19 mouse cellular contexts compared by ENCODE assay signal in genomic region chr2:134645752-134646151, GRCm38 (mm10). TPM values are rescaled to one million over a fixed set of nuclear protein-coding genes. Genes with fewer than 3 reads are reported as not detected.
DNase-seq lines count a peak whose midpoint lies in the region; ATAC-seq and TF ChIP-seq lines count a peak whose summit lies in the region.
"Had no signal": no experiment of that assay in that cellular context is flagged by ENCODE, and none has a peak within 500 bp of the region (broad histone marks: within the 10 kb centered on the region; RNA-seq: fewer than 3 reads in every experiment).

No protein-coding gene starts in this region.

- no peak overlapping the region for H3K4me3 ChIP-seq in heart, embryonic 15.5 days
- no peak overlapping the region for H3K4me3 ChIP-seq in midbrain, embryonic 14.5 days (replicated peaks; ENCODE audit: low read depth, low read length)
- H3K4me3 ChIP-seq in midbrain, embryonic 11.5 days (ENCODE audit: low read depth, low read length), result no peak overlapping the region
- H3K4me3 ChIP-seq in hindbrain, embryonic 16.5 days (ENCODE audit: low read length), result no peak overlapping the region
- no peak overlapping the region for H3K4me3 ChIP-seq in olfactory bulb, adult 2 months (ENCODE audit: insufficient read depth, low read depth, low read length)
- H3K4me3 ChIP-seq: embryonic facial prominence, embryonic 13.5 days; heart, adult 2 months; limb, embryonic 10.5 days had no signal

- no peaks in the 10 kb centered on the region for H3K9me3 ChIP-seq in heart, embryonic 15.5 days (replicated peaks)
- H3K9me3 ChIP-seq in midbrain, embryonic 14.5 days (ENCODE audit: control insufficient read depth, low read length), result no peaks in the 10 kb centered on the region
- H3K9me3 ChIP-seq in midbrain, embryonic 11.5 days (ENCODE audit: control insufficient read depth, low read length), result no peaks in the 10 kb centered on the region
- no peaks in the 10 kb centered on the region for H3K9me3 ChIP-seq in hindbrain, embryonic 16.5 days (ENCODE audit: control insufficient read depth, low read length)
- H3K9me3 ChIP-seq: embryonic facial prominence, embryonic 13.5 days; limb, embryonic 10.5 days had no signal

- ATAC-seq in heart, embryonic 15.5 days (replicated peaks; ENCODE audit: insufficient number of reproducible peaks, insufficient read depth, low FRiP score, low read depth), result no peak
- ATAC-seq in midbrain, embryonic 14.5 days (ENCODE audit: low FRiP score, low TSS enrichment), result no peak
- ATAC-seq in midbrain, embryonic 11.5 days (ENCODE audit: low FRiP score), result no peak
- ATAC-seq in hindbrain, embryonic 16.5 days, result no peak
- ATAC-seq: Patski had no signal

- DNase-seq in heart, adult 11 months, result no peak
- DNase-seq in midbrain, embryonic 14.5 days, result no peak
- DNase-seq in midbrain, embryonic 11.5 days (ENCODE audit: low spot score, missing footprints), result no peak
- DNase-seq in right cerebral cortex, adult 18-20 months, result no peak
- DNase-seq: adrenal gland, adult 8-10 months; cerebellum, adult 9-11 months; gastrocnemius, postnatal 14 days; heart, adult 2 months; kidney, adult 2 months; kidney, postnatal 10 days; lung, embryonic 14.5 days; lung, postnatal 36 days; thymus, postnatal 36 days had no signal

- no peaks in the 10 kb centered on the region for H3K36me3 ChIP-seq in heart, embryonic 15.5 days
- H3K36me3 ChIP-seq in midbrain, embryonic 14.5 days (ENCODE audit: control insufficient read depth, insufficient read depth, low read length), result no peaks in the 10 kb centered on the region
- no peaks in the 10 kb centered on the region for H3K36me3 ChIP-seq in midbrain, embryonic 11.5 days (ENCODE audit: control insufficient read depth, insufficient read depth, low read length)
- H3K36me3 ChIP-seq in hindbrain, embryonic 16.5 days (ENCODE audit: control insufficient read depth, insufficient read depth, low read length), result no peaks in the 10 kb centered on the region
- H3K36me3 ChIP-seq: embryonic facial prominence, embryonic 13.5 days; limb, embryonic 10.5 days had no signal

- TF ChIP-seq CTCF in olfactory bulb, adult 2 months (IDR thresholded peaks at IDR 0.05; ENCODE audit: insufficient read depth, low read depth, low read length), result no peak

- TF ChIP-seq POLR2A in olfactory bulb, adult 2 months (IDR thresholded peaks at IDR 0.05; ENCODE audit: insufficient read depth, low read depth, low read length), result no peak

- WGBS in heart, embryonic 15.5 days, result 44% methylated on average over 3 of the region's 3 CpGs
- 78% methylated on average over 3 of the region's 3 CpGs for WGBS in midbrain, embryonic 14.5 days
- WGBS in midbrain, embryonic 11.5 days, result 76% methylated on average over 3 of the region's 3 CpGs
- WGBS in hindbrain, embryonic 16.5 days, result 77% methylated on average over 3 of the region's 3 CpGs
- WGBS in olfactory bulb, adult 2 months, result 76% methylated on average over 3 of the region's 3 CpGs

- no peaks in the 10 kb centered on the region for H3K27me3 ChIP-seq in heart, embryonic 15.5 days
- H3K27me3 ChIP-seq in midbrain, embryonic 14.5 days (ENCODE audit: control insufficient read depth, insufficient read depth, low read length), result no peaks in the 10 kb centered on the region
- H3K27me3 ChIP-seq in midbrain, embryonic 11.5 days (ENCODE audit: control insufficient read depth, insufficient read depth, low read length), result no peaks in the 10 kb centered on the region
- no peaks in the 10 kb centered on the region for H3K27me3 ChIP-seq in hindbrain, embryonic 16.5 days (replicated peaks; ENCODE audit: control insufficient read depth, insufficient read depth, low read length)
- H3K27me3 ChIP-seq: embryonic facial prominence, embryonic 13.5 days had no signal

- 0 out of 2 replicates have a peak overlapping the region, but pooled peaks have one; percentile 12 for H3K27ac ChIP-seq in heart, embryonic 15.5 days
- peak overlapping the region; percentile 100 for H3K27ac ChIP-seq in midbrain, embryonic 14.5 days (replicated peaks; ENCODE audit: low read depth, low read length)
- no peak overlapping the region for H3K27ac ChIP-seq in midbrain, embryonic 11.5 days (ENCODE audit: low read depth, low read length)
- H3K27ac ChIP-seq in hindbrain, embryonic 16.5 days (ENCODE audit: low read depth, low read length), result peak overlapping the region; percentile 100
- peak overlapping the region; percentile 31; the same call in 1 of the 2 replicates for H3K27ac ChIP-seq in olfactory bulb, adult 2 months (ENCODE audit: insufficient read depth, low read depth, low read length)
- H3K27ac ChIP-seq: embryonic facial prominence, embryonic 13.5 days; heart, adult 2 months had no signal

- no peak overlapping the region for H3K9ac ChIP-seq in heart, embryonic 15.5 days
- H3K9ac ChIP-seq in midbrain, embryonic 14.5 days (replicated peaks; ENCODE audit: low read length), result no peak overlapping the region
- H3K9ac ChIP-seq in midbrain, embryonic 11.5 days (ENCODE audit: low read length), result no peak overlapping the region
- no peak overlapping the region; the same call in 1 of the 2 replicates for H3K9ac ChIP-seq in hindbrain, embryonic 16.5 days (ENCODE audit: low read depth, low read length)
- H3K9ac ChIP-seq: embryonic facial prominence, embryonic 13.5 days; lung, embryonic 14.5 days had no signal

- H3K4me2 ChIP-seq in heart, embryonic 15.5 days, result no peak overlapping the region
- H3K4me2 ChIP-seq in midbrain, embryonic 14.5 days (ENCODE audit: low read length), result no peak overlapping the region
- no peak overlapping the region for H3K4me2 ChIP-seq in midbrain, embryonic 11.5 days
- no peak overlapping the region for H3K4me2 ChIP-seq in hindbrain, embryonic 16.5 days (ENCODE audit: low read length)
- H3K4me2 ChIP-seq: embryonic facial prominence, embryonic 13.5 days; lung, embryonic 14.5 days had no signal

- H3K4me1 ChIP-seq in heart, embryonic 15.5 days (replicated peaks), result peaks cover 18% of the 10 kb centered on the region
- H3K4me1 ChIP-seq in midbrain, embryonic 14.5 days (ENCODE audit: control insufficient read depth, insufficient read depth, low read length), result peaks cover 28% of the 10 kb centered on the region
- H3K4me1 ChIP-seq in midbrain, embryonic 11.5 days (ENCODE audit: control insufficient read depth, insufficient read depth, low read length), result peaks cover 21% of the 10 kb centered on the region
- H3K4me1 ChIP-seq in hindbrain, embryonic 16.5 days (ENCODE audit: control insufficient read depth, insufficient read depth, low read depth, low read length), result peaks cover 21% of the 10 kb centered on the region
- H3K4me1 ChIP-seq in olfactory bulb, adult 2 months (ENCODE audit: control insufficient read depth, insufficient read depth, low read length), result no peaks in the 10 kb centered on the region

RNA-seq across cellular contexts. Expression of gene Tmx4, which starts 1.8 kb away (rescaled TPM):
- polyA plus RNA-seq in heart, embryonic 15.5 days (2015; fragmentation: Nextera tagmentation; extraction: Ambion mirVana), result 34.7 and 35.2 TPM in 2 replicates
- 103 and 149 TPM in 2 replicates for polyA plus RNA-seq in midbrain, embryonic 14.5 days (2014; fragmentation: Nextera tagmentation; extraction: Ambion mirVana)
- 48.9 and 56.3 TPM in 2 replicates for polyA plus RNA-seq in midbrain, embryonic 11.5 days (2014; fragmentation: Nextera tagmentation; extraction: Ambion mirVana)
- polyA plus RNA-seq in hindbrain, embryonic 16.5 days (2015; fragmentation: Nextera tagmentation; extraction: Ambion mirVana), result 98.9 and 117 TPM in 2 replicates
- polyA plus RNA-seq in olfactory bulb, adult 2 months (2012; ENCODE audit: insufficient read depth, insufficient read length, low replicate concordance, missing spikeins), result 139 TPM in 1 of 2 replicates, not detected in the other
